Mouse (Mus musculus) heart, postnatal 14 days (tissue): ENCODE results near the gene Cyb5d1. TPM values are rescaled to one million over a fixed set of nuclear protein-coding genes. Genes with fewer than 3 reads are reported as not detected.
A peak's percentile ranks its signal among the peaks of the same experiment; 100 is the strongest.
"Not testable (repeated sequence)": the region's sequence is repeated elsewhere in the genome, so short reads cannot be mapped to it uniquely, and the experiment has no call there.

Experiments used
- DNase-seq, 2 experiments: peaks; one replicate each; pipeline ENCODE4 v3.0.0; 2021 to 2022
- intact Hi-C: fragments of 180-260 bp; cut with DNase I; formaldehyde crosslinking; loops from one replicate; pipeline ENCODE4 v1.15.1; 2025
- long read RNA-seq, 2 experiments: library from polyadenylated mRNA; stranded (forward); transcript quantifications; one replicate each; pipeline ENCODE4 v2.0.0; 2021
- total RNA-seq, 2 experiments: library from RNA; stranded (reverse); gene quantifications; 2 replicates each; pipeline ENCODE4 v1.2.3; 2021

The Cyb5d1 gene
- total RNA-seq: 10 to 100 TPM; 25.0 to 29.3 TPM
- long read RNA-seq, experiment 1, transcript Cyb5d1-201 (4 exons, 753 nt): major isoform, 18 of 21 reads
- long read RNA-seq, experiment 1, partial matches to known transcripts: 0 of 21 reads
- long read RNA-seq, experiment 1, other reads (novel, unspliced or antisense): 3 of 21 reads
- long read RNA-seq, experiment 2, transcript Cyb5d1-201 (4 exons, 753 nt): major isoform, 24 of 26 reads
- long read RNA-seq, experiment 2, partial matches to known transcripts: 0 of 26 reads
- long read RNA-seq, experiment 2, other reads (novel, unspliced or antisense): 2 of 26 reads

DNA sequence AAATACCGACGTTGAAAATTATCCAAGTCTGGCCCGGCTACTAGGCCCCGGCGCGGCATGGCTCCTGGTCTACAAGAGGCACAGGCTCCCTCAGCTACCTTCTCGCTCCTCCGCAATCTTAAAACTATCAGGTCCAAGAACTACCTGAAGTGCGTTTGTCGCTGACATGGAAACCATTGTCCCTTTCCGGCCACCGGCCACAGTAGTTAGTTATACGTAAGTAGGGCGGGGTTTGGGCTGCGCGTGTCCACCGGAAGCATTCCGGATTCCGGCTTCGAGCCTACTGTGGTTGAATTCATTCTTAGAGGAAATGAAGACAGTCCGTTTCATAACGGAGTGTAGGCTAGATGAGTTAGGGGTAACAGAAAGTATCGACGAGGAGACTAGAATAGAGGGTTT lies at the start of gene Cyb5d1, which contains the start of gene Naa38:
Gene Cyb5d1, minus strand, starts transcription at position 397 of the 399 bp plus-strand sequence.
Gene Naa38, plus strand, starts transcription at position 253 of the 399 bp plus-strand sequence.
- intact Hi-C loops: not testable (repeated sequence)
- peak; percentile 85 to 88 for DNase-seq

DNA sequence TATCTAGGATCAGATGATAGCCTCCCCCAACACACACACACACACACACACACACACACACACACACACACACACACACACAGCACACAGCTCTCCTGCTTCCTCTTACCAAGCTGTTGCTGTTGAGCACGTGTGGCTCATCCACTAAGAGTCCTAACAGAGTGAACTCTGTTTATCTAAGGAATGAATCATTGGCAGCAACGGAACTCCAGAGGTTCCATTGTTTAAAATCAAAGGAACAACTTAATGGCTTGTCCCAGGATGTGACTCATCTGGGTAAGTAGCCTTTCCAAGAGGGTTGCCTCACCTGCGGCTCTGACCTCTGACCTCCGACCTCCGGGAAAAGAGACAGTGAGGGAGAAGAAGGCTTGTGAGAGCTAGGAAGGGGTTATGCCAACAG lies 47.9 kb upstream of the Cyb5d1 start:
- intact Hi-C loops: no loop called here
- DNase-seq: peak in 1 of 2 experiments; percentile 30

DNA sequence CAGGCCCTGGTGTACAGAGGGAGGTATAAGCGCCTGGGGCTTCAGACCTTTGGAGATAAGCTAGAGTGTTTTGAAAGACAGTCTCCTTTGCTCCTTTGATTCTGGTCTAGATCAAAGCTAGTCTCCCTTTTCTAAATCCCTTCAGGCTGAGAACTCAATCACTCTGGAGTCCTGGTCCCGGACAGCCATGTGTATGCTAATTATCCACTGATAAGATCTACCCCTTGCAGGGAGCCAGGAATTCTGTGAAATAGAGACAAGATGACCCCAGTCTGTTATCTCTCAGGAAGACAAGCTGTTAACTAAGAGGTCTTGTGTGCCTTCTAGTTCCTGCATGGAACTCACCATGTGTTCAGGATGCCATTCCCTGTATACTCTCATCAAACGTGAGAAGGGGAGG lies 41.9 kb upstream of the Cyb5d1 start:
- intact Hi-C loops: no loop called here
- DNase-seq: no peak

DNA sequence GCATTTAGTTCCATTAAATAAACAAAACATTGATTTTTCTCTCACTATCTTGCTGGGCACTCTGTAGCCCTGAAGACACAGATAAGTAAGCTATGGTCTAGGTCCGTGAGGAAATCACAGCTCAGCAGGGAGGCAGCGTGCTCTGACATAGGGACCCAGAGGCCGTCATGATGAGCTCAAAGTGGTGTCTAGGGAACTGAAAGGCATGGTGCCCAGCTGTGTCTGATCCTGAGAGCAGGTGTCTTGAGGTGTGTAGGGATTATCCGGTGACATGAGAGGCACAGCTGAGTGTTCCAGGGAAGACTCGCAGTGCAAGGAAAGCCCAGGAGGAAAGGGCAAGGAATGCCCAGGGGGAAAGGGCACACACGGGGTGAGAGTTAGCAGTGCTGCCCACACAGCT lies 37.8 kb upstream of the Cyb5d1 start:
- DNase-seq: no peak
- intact Hi-C loops: loop anchor here (2.0 kb wide), 2 partner anchors 80 to 164 kb away; no protein-coding TSS in a partner anchor

DNA sequence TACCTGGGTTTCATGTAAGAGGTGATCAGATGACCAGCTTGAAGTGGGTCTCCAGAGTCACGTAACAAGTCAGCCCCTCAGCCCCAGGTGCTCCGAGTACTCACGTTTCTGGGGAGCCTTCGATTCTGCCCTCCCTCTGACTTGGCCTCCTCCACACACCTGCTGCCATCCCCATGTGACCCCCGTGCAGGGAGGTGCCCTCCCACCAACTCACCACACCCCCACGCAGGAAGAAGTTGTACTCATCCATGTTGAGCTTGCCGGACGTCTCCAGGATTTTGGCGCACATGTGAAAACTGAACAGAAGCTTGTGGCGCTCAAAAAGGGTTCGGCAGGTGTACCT lies 37.2 kb upstream of the Cyb5d1 start:
- intact Hi-C loops: loop anchor here (2.0 kb wide), 2 partner anchors 80 to 164 kb away; no protein-coding TSS in a partner anchor
- no peak for DNase-seq

DNA sequence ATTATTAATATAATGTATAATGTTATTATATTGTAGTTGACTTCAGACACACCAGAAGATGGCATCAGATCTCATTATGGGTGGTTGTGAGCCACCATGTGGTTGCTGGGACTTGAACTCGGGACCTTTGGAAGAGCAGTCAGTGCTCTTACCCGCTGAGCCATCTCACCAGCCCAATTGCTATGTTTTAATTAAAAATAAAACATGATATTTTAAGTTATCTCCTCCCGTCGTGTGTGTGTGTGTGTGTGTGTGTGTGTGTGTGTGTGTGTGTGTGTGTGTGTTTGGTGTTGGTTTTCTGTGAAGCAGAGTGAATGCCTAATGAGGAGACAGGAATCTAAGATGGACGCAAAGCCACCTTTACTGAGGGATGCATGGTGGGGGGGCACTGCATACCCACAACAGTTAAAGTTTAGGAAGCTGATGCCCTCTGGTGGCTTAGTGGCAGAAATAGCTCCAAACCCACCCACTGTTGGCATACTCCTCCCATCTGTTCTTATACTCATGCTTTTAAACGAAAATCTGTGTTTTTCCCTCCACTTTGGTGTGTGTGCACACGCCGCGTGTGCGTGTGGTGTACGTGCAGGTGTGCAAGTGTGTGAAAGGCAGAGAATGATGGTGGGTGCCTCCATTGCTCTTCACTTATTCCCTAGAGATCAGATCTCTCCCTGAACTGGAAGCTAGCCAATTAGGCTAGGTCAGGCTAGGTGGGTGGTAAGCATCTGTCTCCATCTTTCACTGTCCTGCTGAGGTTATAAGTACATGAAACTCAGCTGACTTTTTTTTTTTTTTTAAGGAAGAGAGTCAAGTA lies 36.6 kb upstream of the Cyb5d1 start:
- intact Hi-C loops: loop anchor here (2.0 kb wide), 3 partner anchors 31 to 163 kb away; no protein-coding TSS in a partner anchor
- DNase-seq: peak; percentile 66 to 78

DNA sequence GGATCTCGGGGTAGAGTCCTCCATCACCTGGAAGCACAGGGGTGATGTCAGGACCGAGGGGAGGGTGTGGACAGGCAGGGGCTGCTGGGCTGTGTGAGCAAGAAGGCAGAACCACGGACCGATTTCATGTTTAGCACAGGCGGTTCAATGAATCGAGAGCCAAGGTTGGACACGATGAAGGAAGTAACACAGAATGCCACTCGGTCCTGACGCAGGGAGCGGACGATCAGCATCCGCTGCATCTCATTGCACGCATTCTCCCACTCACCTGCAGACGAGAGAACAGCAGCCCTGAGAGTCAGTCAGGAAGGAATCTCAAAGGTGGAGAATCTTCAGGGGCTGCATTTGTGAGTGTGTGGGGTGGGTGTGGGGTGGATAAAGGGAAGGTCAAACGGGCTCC lies 35.2 kb upstream of the Cyb5d1 start:
- intact Hi-C loops: loop anchor here (2.0 kb wide), 1 partner anchor 30 kb away; no protein-coding TSS in a partner anchor
- no peak for DNase-seq

DNA sequence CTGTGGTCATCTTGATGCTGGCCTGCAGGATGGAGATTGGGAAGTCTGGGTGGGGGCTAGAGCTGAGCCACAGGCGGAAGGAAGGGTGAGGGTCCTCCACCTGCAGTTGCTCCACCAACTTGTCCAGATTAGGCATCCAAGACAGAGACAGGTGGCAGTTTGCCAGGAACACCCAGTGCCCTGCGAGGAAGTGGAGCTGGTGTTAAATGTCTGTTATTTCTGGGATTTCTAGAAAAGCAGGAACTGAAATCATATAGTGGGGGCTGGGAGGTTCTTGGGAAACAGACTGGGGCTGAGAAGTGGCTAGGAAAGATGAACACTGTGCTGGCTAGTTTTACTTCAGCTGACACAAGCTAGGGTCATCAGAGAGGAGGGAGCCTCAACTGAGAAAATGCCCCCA lies 33.9 kb upstream of the Cyb5d1 start:
- intact Hi-C loops: no loop called here
- peak in 1 of 2 experiments; percentile 51 for DNase-seq

DNA sequence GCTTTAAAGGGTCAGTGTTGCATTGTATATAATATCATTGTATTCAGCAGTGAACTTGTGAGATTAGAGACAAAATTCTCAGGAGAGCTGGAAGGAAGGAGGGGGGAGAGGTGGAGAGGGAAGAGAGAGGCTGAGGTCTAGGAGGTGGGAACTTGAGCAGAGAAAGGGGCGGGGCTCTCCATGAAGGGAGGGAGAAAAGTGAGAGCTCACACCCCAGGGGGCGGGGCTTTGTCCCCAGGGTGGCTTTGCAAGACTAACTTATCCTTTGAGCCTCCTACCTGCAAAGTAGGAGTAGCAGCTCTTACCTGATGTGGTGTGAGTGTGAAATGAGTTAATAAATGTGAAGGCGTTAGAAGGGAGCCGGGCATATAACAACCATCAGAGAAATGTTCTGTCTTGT lies 33.3 kb upstream of the Cyb5d1 start:
- DNase-seq: peak; percentile 43 to 48
- intact Hi-C loops: no loop called here

DNA sequence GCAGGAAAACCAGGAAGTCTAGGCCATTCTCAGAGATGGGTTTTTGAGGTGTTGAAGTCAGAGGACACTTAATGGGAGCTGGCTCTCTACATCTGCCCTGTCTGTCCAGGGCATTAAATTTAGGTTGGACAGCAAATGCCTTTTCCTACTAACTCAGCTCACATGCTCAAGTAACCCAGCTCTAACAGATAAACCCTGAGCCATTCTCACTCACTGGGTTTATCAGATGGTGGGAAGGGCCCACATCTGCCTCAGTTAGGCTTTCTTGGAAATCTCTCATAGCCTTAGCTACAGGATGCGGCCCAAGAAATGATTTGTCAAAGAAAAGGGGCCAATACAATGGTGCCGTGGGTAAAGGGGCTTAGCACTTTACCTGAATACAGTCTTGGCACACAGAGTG lies 30.8 kb upstream of the Cyb5d1 start:
- DNase-seq: no peak
- intact Hi-C loops: no loop called here

DNA sequence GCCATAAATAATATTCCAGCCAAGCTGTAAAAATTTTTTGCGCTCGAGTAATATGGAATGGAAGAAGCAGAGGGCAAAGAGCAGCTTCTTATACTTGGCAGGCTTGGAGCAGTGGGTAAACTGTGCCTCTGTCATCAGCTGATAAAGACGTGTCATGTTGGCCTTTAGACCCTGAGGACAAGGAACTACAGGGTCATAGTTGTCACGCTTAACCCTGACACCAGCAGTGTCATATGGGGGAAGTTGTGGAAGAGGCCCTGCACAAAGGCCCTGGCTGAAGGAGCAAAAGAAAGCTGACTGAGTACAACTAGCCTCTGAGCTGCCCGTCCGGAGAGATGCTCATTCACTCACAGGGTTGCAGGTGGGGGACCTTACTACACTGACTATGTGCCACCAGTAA lies 28.5 kb upstream of the Cyb5d1 start:
- intact Hi-C loops: loop anchor here (2.0 kb wide), 1 partner anchor 17 kb away; no protein-coding TSS in a partner anchor

DNA sequence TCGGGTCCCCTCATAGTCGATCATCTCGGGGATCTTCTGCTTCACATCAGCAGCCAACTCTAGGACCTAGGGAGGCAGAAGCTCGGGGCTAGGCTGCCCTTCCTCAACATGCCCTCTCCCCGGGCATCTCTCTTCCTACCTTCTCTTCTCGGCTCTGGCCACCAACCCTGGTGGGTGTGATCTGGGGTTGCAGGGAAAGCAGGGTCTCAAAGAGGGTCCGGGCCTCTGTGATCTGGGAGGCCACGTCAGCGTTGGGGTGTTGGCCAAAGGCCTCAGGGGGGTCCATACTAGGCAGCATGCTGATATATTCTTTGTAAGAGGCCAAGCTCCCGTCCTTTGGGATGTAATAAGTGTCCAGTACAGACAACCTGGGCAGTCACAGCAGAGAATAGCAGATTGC lies 27.4 kb upstream of the Cyb5d1 start:
- no peak for DNase-seq
- intact Hi-C loops: loop anchor here (2.0 kb wide), 1 partner anchor 16 kb away; no protein-coding TSS in a partner anchor

More for the DNA sequence above, 28.5 kb upstream of the Cyb5d1 start:
- DNase-seq: no peak

DNA sequence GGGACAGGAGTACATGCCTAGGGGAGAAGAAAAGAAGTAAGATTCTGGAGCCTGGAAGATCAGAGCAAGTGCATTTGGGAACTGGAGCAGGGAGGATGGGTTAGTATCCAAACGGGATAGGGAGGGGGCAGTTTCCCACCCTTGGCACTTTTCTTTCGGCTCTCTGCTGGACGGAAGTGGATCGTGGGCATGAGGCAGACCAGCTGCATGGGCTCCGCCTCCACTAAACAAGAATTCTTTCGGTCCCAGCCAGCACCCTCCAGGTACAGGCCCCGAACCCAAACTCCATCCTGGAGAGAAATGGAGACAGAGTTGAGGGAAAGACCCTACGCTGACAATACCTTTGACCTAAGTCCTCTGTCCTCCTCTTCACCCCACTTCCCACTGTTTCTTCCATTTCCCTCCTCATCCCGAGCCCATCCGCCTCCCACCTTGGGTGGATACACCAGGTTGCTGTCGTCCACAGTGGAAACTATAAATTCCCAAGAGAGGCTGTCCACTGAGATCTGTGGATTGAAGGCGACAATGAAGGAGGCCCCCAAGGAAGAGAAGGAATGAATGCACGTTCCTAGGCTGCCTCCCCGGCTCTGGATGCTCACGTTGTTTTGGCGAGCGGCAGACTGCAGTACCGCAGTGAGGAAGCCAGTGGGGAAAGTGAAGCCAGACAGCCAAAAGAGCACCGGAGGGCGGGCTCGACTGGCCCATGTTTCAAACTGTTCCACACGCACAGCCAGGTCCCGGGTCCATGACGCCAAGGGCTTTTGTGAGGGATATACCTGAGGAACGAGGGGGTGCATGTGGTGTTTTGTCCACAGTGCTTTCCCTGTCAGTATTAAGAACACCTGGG lies 25.9 kb upstream of the Cyb5d1 start:
- intact Hi-C loops: no loop called here

DNA sequence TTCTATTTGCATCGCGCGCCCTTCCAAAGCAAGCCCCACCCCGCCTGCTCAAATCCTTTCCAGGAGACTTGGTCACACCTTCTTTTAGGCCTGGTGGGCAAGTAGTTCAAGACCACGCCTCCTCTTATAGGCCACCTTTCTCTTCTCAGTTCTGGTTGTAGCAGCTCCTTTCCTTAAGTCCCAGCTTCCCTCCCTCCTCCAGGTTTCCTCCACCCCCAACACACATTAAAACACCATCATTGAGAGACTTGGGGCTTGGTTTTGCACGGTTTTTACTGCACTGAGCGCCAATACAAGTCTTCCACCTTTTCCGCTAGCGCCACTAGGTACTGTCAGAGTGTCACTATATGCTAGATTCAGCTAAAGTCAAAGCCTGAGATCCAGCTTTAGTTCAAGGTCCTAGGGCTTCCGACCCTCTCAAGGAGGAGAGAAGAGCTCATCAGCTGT lies 25.1 kb upstream of the Cyb5d1 start:
- DNase-seq: no peak
- intact Hi-C loops: no loop called here

More for the DNA sequence above, 25.9 kb upstream of the Cyb5d1 start:
- no peak for DNase-seq

DNA sequence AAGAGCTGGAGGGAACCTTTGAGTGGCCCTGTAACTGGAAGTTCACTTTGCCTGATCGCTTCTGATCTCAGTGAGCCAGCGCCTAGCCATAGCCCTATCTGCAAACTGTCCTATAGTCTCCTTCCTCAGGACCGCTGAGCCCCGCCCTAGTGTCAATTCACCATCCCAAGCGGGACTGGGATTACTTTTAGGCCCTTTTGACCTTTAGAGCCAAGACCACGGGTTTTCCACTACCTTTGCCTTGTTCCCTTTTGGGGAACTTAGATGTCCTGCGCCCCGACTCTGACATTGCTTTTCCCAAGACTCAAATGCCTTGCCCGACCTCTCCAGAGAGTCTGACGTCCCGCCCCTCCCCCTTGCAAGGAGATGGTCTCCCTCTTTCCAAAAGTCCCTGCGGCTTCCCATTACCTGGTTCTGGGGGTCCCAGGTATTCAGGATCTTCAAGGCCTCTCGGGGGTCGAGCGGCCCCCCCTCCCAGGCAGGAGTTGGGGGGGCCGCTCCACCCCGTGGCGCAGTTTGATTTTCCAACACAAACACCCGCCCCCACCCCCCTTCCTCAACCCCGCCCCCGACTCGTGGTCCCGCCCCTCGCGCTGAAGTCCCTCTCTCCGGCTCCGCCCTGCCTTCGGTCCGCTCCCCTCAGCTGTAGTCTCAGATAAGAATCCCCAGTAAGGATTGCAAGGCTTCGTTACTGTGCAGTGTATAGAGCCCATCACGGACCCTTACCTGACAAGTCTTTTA lies 24.6 kb upstream of the Cyb5d1 start:
- DNase-seq: peak; percentile 68 to 69
- intact Hi-C loops: loop anchor here (2.0 to 10.0 kb wide), 2 partner anchors 21 to 325 kb away; partner anchors contain the start of genes Per1 and Tmem88

DNA sequence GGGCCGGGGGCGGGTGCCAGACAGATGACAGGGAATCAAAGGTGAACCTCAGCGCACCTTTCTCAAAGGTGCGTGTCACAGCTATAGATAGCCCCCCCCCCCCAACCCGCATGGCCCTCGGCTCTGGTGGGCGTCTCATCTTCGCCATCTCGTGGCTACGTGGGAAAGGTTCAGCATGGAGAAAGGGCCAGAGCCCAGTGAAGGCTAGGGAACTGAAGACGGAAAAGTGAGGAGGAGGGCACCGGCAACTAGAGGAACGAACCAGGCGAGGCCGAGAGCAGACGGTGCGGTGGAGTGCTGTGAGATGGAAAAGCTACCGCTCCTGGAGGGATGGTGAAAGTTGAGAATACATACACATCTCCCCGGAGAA lies 24.0 kb upstream of the Cyb5d1 start:
- peak in 1 of 2 experiments; percentile 61 for DNase-seq
- intact Hi-C loops: loop anchor here (2.0 to 10.0 kb wide), 2 partner anchors 21 to 325 kb away; partner anchors contain the start of genes Per1 and Tmem88

DNA sequence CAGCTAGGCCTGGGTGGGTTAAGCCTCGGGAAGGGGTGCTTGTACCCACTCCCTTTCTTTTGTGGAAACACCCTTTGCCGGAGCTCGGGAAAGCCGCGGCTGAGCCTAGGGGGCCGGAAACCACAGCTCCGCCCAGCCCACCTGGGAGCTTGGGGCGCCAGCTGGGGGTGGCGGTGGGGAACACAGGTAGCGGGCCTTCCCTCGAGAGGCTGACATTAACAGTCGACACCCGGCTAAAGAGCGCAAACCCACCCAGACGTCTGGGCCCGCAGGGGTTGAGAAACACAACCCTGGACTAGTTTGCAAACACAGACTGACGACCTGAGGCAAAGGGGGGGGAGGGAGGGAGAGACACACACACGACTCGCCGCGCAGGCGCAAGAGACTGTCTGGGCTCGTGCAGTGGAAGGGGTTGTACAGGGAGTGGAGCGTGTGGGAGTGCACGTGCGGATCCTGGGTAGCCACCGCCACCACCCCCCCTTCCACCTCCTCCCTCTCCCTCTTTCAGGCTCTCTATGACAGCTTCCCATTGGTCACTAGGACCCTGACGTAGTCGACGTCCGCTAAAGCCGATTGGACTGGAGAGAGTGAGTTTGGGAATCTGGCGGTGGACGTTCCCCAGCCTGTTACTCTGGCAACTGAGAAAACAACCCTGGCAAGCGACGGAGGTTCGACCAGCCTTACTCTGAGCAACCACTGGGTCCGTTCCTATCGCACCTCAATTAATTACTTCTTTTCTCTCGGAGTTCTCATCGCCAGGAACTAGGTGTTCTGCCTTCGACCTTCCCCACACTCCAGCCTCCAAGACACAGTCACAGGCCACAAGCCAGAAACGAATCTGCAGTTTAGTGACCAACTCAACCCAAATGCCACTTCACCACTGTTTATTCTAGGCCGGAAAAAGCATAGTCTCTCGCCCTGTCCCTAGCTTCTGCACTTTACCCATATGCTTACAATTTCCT lies 23.3 kb upstream of the Cyb5d1 start:
- DNase-seq: peak; percentile 90 to 92
- intact Hi-C loops: loop anchor here (1.0 to 10.0 kb wide), 3 partner anchors 8 to 324 kb away; partner anchors contain the start of genes Per1 and Tmem88
